Mouse (Mus musculus): Measurements from ENCODE around the gene Cenpx.

DNA sequence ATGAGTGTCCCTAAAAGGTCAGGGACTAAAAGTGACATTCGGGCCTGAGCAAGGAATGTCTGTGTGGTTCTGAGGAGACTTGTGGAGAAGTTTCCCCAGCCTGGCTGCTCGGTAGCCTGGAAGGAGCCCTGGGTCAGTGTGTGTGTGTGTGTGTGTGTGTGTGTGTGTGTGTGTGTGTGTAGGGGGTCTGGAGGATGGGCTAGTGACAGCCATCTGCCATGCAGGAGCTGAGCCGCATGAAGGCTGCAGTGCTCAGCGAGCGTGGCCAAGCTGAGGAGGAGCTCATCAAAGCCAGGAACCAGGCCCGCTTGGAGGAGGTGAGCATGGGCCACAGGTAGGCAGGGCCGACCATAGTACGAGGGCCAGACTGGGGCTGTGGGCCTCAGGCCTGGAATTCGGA, 5.7 kb upstream of the Cenpx start:
- TF ChIP-seq CTCF (IDR thresholded peaks at IDR 0.05; ENCODE audit: low read depth) (no peak), EP300 (IDR thresholded peaks at IDR 0.05; ENCODE audit: low read depth) (no peak)

Measured in heart, postnatal 0 days (tissue).